Mouse (Mus musculus): ENCODE measurements around the gene Nos3.

GRCm38 (mm10) chr5:24381486-24381885 lies 16.9 kb downstream of the Nos3 start:
- TF ChIP-seq GATA1 (IDR thresholded peaks at IDR 0.05; ENCODE audit: low read length) = no peak
- TF ChIP-seq TAL1 (IDR thresholded peaks at IDR 0.05; ENCODE audit: low read length) = no peak

Measured in erythroblast, embryonic 14.5 days (primary cell).